Mouse (Mus musculus): ENCODE measurements at regions not wholly inside any gene's neighbourhood (a gene's known extent, or its start where the extent isn't known, plus 50 kb on each side); places are given as distances from the start of the nearest gene placed in this dataset. TPM values are rescaled to one million over a fixed set of nuclear protein-coding genes. Genes with fewer than 3 reads are reported as not detected.

DNA sequence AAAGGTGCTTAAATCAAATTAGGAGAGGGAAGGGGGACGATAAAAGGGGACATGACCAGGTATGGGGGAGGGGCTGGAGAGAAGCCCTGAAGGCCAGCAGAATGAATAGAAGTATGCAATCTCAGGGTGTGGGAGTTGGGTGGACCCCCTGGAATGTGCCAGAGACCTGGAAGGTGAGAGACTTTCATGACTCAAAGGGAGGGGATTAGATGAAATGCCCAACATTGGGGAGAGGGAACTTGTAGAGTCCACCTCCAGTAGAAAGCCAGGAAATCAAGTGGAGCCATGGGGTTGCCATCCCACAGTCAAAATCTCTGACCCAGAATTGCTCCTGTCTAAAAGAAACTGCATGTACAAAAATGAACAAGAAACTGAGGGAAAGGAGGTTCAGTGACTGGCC is 666.5 kb downstream of the Cps1 start:
- WGBS: 87% methylated on average over 1 of the region's 1 CpGs
- no peaks in the 10 kb centered on the region for H3K9me3 ChIP-seq
- no peak overlapping the region for H3K4me2 ChIP-seq
- no peaks in the 10 kb centered on the region for H3K36me3 ChIP-seq
- ATAC-seq (ENCODE audit: low read depth): no peak
- no peaks in the 10 kb centered on the region for H3K4me1 ChIP-seq (replicated peaks)
- H3K4me3 ChIP-seq: no peak overlapping the region
- H3K27ac ChIP-seq (replicated peaks): no peak overlapping the region
- H3K9ac ChIP-seq: no peak overlapping the region
- H3K27me3 ChIP-seq: peaks cover 3% of the 10 kb centered on the region; the same call in 1 of the 2 replicates

DNA sequence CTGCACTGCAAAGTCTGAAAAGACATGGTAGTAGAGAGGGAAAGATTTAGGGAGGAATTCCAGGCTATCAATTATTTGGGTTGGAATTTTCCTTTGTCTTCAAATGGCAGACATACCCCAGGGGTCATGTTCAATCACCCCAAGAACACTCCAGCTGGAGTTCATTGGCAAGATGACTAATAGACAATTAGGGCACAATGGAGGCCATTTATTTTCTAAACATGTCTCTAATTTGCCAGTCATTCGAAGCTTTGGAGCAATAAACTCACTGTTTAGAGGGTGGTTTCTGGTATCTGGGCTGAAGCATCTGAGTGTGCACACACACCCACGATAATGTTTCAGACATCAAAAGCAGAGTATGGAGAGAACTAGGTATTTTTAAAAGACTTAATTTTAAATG is 672.2 kb downstream of the Cps1 start:
- 5% methylated on average over 2 of the region's 2 CpGs for WGBS
- Histone ChIP-seq H3K27ac (replicated peaks) (peak overlapping the region; percentile 49; the same call in 1 of the 2 replicates), H3K4me2 (no peak overlapping the region), H3K36me3 (no peaks in the 10 kb centered on the region), H3K4me3 (no peak overlapping the region), H3K27me3 (peaks cover 20% of the 10 kb centered on the region), H3K9me3 (no peaks in the 10 kb centered on the region), H3K4me1 (replicated peaks) (peaks cover 5% of the 10 kb centered on the region), H3K9ac (no peak overlapping the region)
- ATAC-seq (ENCODE audit: low read depth): peak; percentile 78

DNA sequence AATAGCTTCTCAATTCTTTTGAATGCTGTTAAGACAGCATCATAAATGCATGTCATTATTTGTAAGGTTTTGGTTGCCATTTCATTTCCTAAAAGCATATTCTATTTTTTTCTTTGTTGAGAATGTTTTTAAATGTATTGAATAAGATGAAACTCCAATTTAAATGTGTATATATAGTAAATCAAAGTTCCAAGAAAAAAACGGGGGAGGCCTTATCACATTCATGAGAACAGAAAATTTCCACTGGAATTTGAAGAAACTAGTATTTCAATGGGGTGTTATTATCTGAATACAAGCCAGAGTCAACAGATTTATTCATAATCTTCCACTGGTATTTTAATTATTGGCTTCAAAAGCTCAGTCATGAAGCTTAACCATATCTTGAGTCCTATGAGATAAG is 672.7 kb downstream of the Cps1 start:
- H3K4me1 ChIP-seq (replicated peaks): peaks cover 5% of the 10 kb centered on the region
- 65% methylated on average over 1 of the region's 1 CpGs for WGBS
- H3K4me2 ChIP-seq: no peak overlapping the region
- no peaks in the 10 kb centered on the region for H3K36me3 ChIP-seq
- H3K27ac ChIP-seq (replicated peaks): no peak overlapping the region
- no peak overlapping the region for H3K9ac ChIP-seq
- peaks cover 24% of the 10 kb centered on the region for H3K27me3 ChIP-seq
- no peak for ATAC-seq (ENCODE audit: low read depth)
- H3K4me3 ChIP-seq: no peak overlapping the region
- H3K9me3 ChIP-seq: no peaks in the 10 kb centered on the region

DNA sequence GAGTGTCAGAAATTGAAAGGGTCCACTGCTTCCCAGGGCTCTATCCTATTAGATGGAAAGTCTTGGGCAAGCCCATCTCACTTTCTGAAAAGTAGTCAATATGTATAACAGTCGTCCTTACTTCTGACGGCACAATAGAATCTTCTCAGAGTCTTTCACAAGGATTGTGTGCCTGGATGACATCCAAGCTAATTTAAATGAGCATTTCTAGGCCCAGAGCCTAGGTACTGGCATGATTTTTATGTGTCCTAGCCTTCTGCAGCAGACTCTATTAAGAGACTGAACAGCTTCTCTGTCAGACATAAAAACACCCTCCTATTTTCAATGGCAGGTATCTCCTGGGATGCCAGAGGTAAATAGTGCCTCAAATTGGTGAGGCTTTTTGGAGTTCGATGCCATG is 680.5 kb downstream of the Cps1 start:
- no peaks in the 10 kb centered on the region for H3K4me1 ChIP-seq (replicated peaks)
- ATAC-seq (ENCODE audit: low read depth): no peak
- peaks cover 20% of the 10 kb centered on the region for H3K27me3 ChIP-seq
- H3K4me3 ChIP-seq: no peak overlapping the region
- H3K27ac ChIP-seq (replicated peaks): no peak overlapping the region
- no peaks in the 10 kb centered on the region for H3K36me3 ChIP-seq
- no peak overlapping the region for H3K4me2 ChIP-seq
- 75% methylated on average over 3 of the region's 3 CpGs for WGBS
- H3K9me3 ChIP-seq: no peaks in the 10 kb centered on the region
- no peak overlapping the region for H3K9ac ChIP-seq

DNA sequence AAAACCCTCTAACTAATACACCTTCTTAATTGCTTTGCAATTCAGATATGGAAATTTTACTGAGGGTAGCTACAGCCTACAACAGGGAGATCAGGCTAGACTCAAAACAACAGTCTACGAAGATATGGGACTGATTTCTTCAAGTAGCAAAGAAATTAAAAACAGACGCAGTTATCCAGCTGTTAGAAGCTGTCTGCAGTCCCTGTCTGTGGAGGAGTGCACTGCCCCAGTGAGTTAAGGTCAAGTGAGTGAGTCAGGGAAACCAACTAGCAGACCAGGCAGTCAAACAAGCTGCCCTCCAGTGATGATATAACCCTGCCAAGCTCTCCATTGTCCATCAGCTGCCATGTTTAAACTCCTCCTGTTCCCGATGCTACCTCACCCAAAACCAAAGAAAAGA is 697.3 kb downstream of the Cps1 start:
- no peaks in the 10 kb centered on the region for H3K4me1 ChIP-seq (replicated peaks)
- no peaks in the 10 kb centered on the region for H3K27me3 ChIP-seq
- H3K9me3 ChIP-seq: no peaks in the 10 kb centered on the region
- H3K4me2 ChIP-seq: no peak overlapping the region
- no peaks in the 10 kb centered on the region for H3K36me3 ChIP-seq
- no peak overlapping the region for H3K4me3 ChIP-seq
- no peak overlapping the region for H3K27ac ChIP-seq (replicated peaks)
- no peak overlapping the region for H3K9ac ChIP-seq
- 91% methylated on average over 3 of the region's 3 CpGs for WGBS
- no peak for ATAC-seq (ENCODE audit: low read depth)

DNA sequence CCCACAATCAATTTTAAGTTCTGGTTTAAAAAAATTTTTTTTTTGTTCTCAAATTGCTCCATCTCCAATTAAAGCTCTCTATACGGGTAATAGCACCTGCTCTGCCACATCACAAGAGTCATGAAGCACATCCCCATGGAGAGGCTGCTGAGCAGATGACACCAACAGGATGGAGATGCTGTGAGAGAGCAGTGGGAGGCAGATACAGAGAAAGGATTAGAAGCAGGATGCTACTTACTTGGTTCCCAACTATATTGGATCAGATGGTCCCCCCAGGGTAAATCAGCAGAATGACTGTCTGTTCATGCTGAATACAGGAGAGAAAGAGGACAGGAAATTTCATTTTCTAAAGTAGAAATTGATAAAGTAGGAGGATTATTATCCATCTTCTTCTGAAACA is 725.2 kb downstream of the Cps1 start:
- H3K4me2 ChIP-seq: no peak overlapping the region
- no peaks in the 10 kb centered on the region for H3K36me3 ChIP-seq
- H3K9me3 ChIP-seq: no peaks in the 10 kb centered on the region
- ATAC-seq (ENCODE audit: low read depth): no peak
- H3K4me3 ChIP-seq: no peak overlapping the region
- no peak overlapping the region for H3K9ac ChIP-seq
- no peak overlapping the region for H3K27ac ChIP-seq (replicated peaks)
- H3K4me1 ChIP-seq (replicated peaks): no peaks in the 10 kb centered on the region
- 53% methylated on average over 1 of the region's 1 CpGs for WGBS
- no peaks in the 10 kb centered on the region for H3K27me3 ChIP-seq

DNA sequence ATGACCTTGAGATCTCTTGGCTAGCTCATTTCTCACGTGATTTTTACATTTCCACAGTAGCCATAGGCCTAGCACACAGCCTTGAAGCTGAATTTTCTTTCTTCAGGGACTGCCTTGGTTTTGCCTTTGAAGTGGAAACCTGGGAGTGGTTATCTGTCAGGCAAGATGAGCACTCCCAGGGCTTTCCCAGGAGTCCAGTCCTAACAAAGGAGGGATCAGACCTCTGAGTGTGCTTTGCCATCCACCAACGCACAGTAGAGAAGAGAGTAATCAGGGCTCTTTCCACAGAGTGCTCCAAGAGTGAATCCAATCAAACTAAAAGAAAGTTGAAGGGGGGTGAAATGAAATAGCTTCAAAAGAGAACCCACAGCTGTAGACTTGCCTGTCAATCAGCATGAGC is 770.7 kb downstream of the Cps1 start:
- Histone ChIP-seq H3K9ac (no peak overlapping the region), H3K36me3 (no peaks in the 10 kb centered on the region), H3K27me3 (no peaks in the 10 kb centered on the region), H3K9me3 (no peaks in the 10 kb centered on the region), H3K27ac (replicated peaks) (no peak overlapping the region), H3K4me2 (no peak overlapping the region), H3K4me1 (replicated peaks) (no peaks in the 10 kb centered on the region), H3K4me3 (no peak overlapping the region)
- ATAC-seq (ENCODE audit: low read depth): no peak
- WGBS: 50% methylated on average over 2 of the region's 2 CpGs

DNA sequence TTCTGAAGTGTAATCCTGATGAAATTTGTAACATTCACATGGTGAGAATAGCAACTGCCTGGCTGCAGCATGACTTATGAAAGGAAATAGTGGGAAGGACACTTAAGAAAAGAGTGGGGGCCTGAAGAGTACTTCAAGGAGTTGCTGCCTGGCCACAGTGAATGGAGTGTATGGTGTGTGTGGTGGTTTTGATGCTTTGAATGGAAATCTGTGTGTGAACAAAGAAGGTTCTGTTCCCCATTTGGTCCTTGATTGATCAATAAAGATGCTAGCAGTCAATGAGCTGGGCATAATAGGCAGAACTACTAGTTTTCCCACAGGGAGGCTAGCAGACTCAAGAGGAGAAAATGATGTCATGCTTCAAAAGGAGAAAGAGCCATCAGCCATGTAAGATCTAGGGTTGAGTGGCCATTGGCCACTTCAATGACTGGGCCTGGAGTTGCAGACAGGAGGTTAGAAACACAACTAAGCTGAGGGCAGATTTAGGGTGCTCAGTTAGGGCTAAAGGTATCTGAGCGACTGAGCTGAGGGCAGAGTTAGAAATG is 772.0 kb downstream of the Cps1 start:
- H3K27me3 ChIP-seq: no peaks in the 10 kb centered on the region
- no peaks in the 10 kb centered on the region for H3K4me1 ChIP-seq (replicated peaks)
- no peak overlapping the region for H3K4me2 ChIP-seq
- no peaks in the 10 kb centered on the region for H3K36me3 ChIP-seq
- 82% methylated on average over 1 of the region's 1 CpGs for WGBS
- H3K4me3 ChIP-seq: no peak overlapping the region
- no peak overlapping the region for H3K27ac ChIP-seq (replicated peaks)
- no peak overlapping the region for H3K9ac ChIP-seq
- ATAC-seq (ENCODE audit: low read depth): no peak
- H3K9me3 ChIP-seq: no peaks in the 10 kb centered on the region

DNA sequence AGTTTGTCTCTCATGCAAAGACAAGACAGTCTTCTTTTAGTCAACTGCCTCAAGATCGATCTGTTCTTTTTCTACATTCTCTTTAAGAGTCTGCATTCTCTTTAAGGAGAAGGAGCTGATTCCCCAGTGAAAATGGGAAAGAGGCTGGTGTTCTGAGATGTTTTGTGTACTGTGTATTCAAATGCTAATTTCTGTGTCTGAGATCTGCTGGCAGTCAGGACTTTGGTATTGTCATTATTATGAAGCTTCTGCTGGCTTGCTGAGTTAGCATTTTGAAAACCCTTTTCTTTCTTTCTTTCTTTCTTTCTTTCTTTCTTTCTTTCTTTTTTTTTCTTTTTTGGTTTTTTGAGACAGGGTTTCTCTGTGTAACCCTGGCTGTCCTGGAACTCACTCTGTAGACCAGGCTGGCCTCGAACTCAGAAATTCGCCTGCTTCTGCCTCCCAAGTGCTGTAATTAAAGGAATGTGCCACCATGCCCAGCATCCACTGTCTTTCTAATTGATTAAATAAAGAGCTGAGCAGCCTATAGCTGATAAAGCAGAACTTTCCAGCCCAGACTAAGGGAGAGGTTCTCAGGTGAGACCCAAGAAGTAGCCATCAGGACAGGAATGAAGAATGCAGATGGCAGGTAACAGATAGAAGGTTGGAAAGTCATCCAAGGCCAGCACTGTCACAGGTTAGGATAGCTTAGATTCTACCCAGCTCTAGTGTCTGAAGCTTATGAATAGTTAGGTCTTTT is 813.1 kb downstream of the Cps1 start:
- Histone ChIP-seq H3K4me3 (no peak overlapping the region), H3K27ac (replicated peaks) (no peak overlapping the region), H3K27me3 (no peaks in the 10 kb centered on the region), H3K4me1 (replicated peaks) (no peaks in the 10 kb centered on the region), H3K4me2 (no peak overlapping the region), H3K9ac (no peak overlapping the region), H3K9me3 (peaks cover 4% of the 10 kb centered on the region; the same call in 1 of the 2 replicates), H3K36me3 (no peaks in the 10 kb centered on the region)
- no peak for ATAC-seq (ENCODE audit: low read depth)
- 55% methylated on average over 3 of the region's 3 CpGs for WGBS

DNA sequence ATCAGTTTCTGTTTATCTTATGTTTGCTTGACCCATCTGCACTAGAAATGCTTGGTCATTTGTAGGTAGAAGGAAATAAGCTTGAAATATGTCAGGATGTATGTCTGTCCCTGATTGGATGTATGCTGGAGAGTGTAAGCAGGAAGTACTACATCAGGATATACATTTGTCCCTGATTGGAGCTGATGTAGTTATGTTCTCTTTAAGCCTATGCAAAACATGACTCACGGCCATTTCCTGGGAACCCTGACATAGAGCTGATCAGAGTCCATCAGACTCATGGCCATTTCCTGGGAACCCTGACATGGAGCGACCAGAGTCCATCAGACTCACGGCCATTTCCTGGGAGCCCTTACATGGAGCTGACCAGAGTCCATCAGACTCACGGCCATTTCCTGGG is 858.6 kb downstream of the Cps1 start:
- Histone ChIP-seq H3K9me3 (no peaks in the 10 kb centered on the region), H3K4me2 (no peak overlapping the region), H3K27me3 (no peaks in the 10 kb centered on the region), H3K36me3 (no peaks in the 10 kb centered on the region), H3K4me3 (no peak overlapping the region), H3K9ac (no peak overlapping the region), H3K4me1 (replicated peaks) (no peaks in the 10 kb centered on the region), H3K27ac (replicated peaks) (no peak overlapping the region)
- no peak for ATAC-seq (ENCODE audit: low read depth)
- 95% methylated on average over 4 of the region's 4 CpGs for WGBS

Small RNAs in the stretch of these regions (microRNA-seq; reads per million reads assigned to microRNA genes)
- gene Gm23189: not detected

Measured in neural tube, embryonic 13.5 days (tissue).